Mouse (Mus musculus) cortical plate, adult 2 months (tissue): ENCODE data around the gene Galnt10.

Experiments used
- CTCF ChIP-seq: fragments of 200-500 bp; IDR thresholded peaks from 2 replicates; pipeline ENCODE4 v1.5.1; 2011; ENCODE audit warnings: mild to moderate bottlenecking, control low read depth, low read length; ENCODE audit not compliant: insufficient read depth; ENCODE audit errors: extremely low read depth
- POLR2A ChIP-seq: fragments of 200-500 bp; IDR thresholded peaks from 2 replicates; pipeline ENCODE4 v1.6.1; 2011; ENCODE audit warnings: mild to moderate bottlenecking, low read length, control low read depth; ENCODE audit not compliant: insufficient read depth; ENCODE audit errors: extremely low read depth

DNA sequence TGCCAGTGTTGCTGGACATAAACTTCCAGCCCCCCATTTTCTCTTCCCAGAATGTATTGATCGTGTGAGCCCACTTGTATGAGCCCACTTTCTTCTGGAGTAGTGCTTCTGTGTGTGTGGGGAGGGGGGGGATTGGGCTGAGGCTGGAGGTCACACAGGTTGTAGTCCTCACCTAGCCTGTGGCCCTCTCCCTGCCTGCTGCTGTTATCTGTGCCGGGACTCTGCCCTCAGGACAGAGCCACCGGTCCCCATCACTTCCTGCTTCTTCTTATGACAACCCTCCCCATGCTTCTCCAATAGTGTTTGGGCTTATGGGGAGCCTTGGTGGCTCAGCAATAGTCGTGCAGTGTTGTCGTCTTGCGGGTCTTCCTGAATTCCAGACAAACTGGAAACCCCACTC is 46.7 kb downstream of the Galnt10 start:
- no peak for TF ChIP-seq CTCF
- TF ChIP-seq POLR2A, result no peak
